Mouse (Mus musculus): ENCODE measurements at regions not wholly inside any gene's neighbourhood (a gene's known extent, or its start where the extent isn't known, plus 50 kb on each side); places are given as distances from the start of the nearest gene placed in this dataset.

- ATAC-seq (replicated peaks; ENCODE audit: low FRiP score, poor library complexity, severe bottlenecking) = no peak
Observed at GRCm38 (mm10) chr9:122614579-122615252, 132.4 kb upstream of the Topaz1 start.

- ATAC-seq (replicated peaks; ENCODE audit: low FRiP score, poor library complexity, severe bottlenecking) = no peak
Observed at GRCm38 (mm10) chr9:122615351-122615750, 131.8 kb upstream of the Topaz1 start.

- ATAC-seq (replicated peaks; ENCODE audit: low FRiP score, poor library complexity, severe bottlenecking) = no peak
Observed at GRCm38 (mm10) chr9:122617793-122618192, 129.4 kb upstream of the Topaz1 start.

DNA sequence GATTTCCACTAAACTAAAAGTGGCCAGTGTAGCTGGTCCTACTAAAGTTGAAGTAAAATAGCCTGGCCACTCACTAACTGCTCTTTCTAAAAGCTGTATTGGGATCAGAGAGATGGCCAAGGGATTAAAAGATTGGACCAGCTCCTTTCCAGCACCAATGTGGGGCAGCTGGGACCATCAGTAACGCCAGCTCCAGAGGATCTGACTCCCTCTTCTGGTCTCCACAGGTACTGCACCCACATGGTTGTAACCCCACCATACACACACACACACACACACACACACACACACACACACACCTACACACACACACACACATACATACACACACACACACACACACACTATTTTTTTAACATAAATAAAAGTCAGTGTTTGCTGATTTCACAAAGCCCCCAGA is 122.1 kb upstream of the Topaz1 start:
- ATAC-seq (replicated peaks; ENCODE audit: low FRiP score, poor library complexity, severe bottlenecking) = no peak

GRCm38 (mm10) chr9:122626346-122626745 is 120.8 kb upstream of the Topaz1 start:
- no peak for ATAC-seq (replicated peaks; ENCODE audit: low FRiP score, poor library complexity, severe bottlenecking)

DNA sequence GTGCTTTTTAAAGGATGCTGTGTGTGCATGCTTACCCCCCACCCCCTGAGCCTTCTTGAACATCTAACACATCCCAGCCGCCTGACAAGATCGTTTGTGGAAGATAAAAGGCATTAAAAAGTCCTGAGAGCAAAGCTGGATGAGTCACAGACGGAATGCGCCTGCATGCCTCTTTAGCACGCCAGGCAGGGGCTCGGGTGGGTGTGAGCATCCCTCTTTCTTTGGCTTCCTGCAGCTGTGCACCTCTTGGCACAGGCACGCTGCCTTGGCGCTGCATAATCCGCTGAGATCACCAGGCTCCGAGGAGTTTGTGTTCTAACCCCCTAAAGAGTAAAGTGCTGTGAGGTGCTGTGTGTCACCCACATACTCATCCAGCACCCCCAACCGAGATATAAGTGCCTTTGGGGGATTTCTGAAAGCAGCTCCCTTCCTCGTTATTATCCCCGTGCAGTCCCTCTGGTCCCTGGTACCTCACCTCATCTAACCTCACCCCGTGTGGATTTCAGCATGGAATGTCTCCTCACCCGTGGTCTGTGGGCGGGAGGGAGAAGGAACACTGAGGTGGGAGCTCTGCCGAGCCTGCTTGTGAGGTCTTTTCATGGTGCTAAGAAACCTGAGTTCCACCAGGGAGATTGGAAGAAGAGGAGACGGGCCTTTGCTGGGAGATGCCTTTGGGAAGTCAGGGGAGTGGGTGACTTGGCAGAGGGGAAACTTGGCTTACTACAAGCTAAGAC is 117.8 kb upstream of the Topaz1 start:
- no peak for ATAC-seq (replicated peaks; ENCODE audit: low FRiP score, poor library complexity, severe bottlenecking)

GRCm38 (mm10) chr9:122631793-122632192 is 115.4 kb upstream of the Topaz1 start:
- ATAC-seq (replicated peaks; ENCODE audit: low FRiP score, poor library complexity, severe bottlenecking) = no peak

- ATAC-seq (replicated peaks; ENCODE audit: low FRiP score, poor library complexity, severe bottlenecking) = no peak
Observed at GRCm38 (mm10) chr9:122633484-122633883, 113.7 kb upstream of the Topaz1 start.

GRCm38 (mm10) chr9:122635138-122635964 is 111.8 kb upstream of the Topaz1 start:
- ATAC-seq (replicated peaks; ENCODE audit: low FRiP score, poor library complexity, severe bottlenecking) = no peak

DNA sequence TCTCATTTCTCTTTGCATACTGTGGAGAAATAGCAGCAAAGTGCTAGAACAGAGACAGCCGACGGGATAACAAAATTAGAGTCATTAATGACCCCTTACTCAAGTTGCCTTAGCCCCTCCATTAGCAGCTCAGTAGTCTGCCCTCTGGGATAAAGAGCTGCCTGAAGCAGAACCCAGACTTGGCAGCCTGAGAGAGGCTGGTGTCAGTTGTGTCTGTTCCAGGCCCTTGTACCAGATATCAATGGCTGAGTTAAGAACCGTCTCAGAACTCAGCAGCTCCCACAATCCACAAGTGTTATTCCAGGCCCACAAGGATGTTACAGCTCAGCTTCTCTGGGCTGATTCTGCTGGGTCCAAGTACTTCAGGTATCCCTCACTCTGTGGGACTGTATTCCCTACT is 109.6 kb upstream of the Topaz1 start:
- no peak for ATAC-seq (replicated peaks; ENCODE audit: low FRiP score, poor library complexity, severe bottlenecking)

- no peak for ATAC-seq (replicated peaks; ENCODE audit: low FRiP score, poor library complexity, severe bottlenecking)
Observed at GRCm38 (mm10) chr9:122639239-122639638, 107.9 kb upstream of the Topaz1 start.

- no peak for ATAC-seq (replicated peaks; ENCODE audit: low FRiP score, poor library complexity, severe bottlenecking)
Observed at GRCm38 (mm10) chr9:122642913-122643312, 104.2 kb upstream of the Topaz1 start.

- no peak for ATAC-seq (replicated peaks; ENCODE audit: low FRiP score, poor library complexity, severe bottlenecking)
Observed at GRCm38 (mm10) chr9:122645569-122645968, 101.6 kb upstream of the Topaz1 start.

- no peak for ATAC-seq (replicated peaks; ENCODE audit: low FRiP score, poor library complexity, severe bottlenecking)
Observed at GRCm38 (mm10) chr9:122650862-122651261, 96.3 kb upstream of the Topaz1 start.

- no peak for ATAC-seq (replicated peaks; ENCODE audit: low FRiP score, poor library complexity, severe bottlenecking)
Observed at GRCm38 (mm10) chr9:122655583-122655982, 91.6 kb upstream of the Topaz1 start.

GRCm38 (mm10) chr9:122660050-122660449 is 87.1 kb upstream of the Topaz1 start:
- ATAC-seq (replicated peaks; ENCODE audit: low FRiP score, poor library complexity, severe bottlenecking) = no peak

DNA sequence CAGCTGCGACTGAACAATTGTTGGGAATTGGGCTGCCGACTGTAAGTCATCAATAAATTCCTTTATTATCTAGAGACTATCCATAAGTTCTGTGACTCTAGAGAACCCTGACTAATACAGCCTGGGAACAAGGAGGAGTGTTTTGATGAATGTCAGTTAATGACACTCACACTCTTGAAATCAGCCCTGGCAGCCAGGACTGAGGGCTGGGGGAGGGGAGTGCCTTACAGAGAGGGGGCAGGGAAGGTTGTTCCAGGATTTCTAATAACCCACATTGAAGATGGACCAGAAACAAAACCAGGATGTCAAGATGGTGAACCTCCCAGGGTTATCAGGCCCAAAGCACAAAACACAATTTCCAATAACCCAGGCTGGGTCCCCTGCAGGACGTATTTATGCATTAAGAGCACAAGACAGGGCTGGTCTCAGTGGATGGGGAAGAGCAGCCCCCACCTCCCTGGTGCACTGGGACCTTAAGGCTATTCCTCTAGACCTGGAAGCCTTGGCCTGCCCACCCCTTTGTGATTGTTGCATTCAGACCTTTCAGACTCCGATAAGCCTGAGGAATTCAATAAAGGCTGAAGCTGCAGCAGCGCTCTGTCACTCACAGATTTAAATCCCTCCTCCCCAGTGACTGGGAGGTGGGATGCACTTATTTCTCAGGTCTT is 80.0 kb upstream of the Topaz1 start:
- no peak for ATAC-seq (replicated peaks; ENCODE audit: low FRiP score, poor library complexity, severe bottlenecking)

- ATAC-seq (replicated peaks; ENCODE audit: low FRiP score, poor library complexity, severe bottlenecking) = no peak
Observed at GRCm38 (mm10) chr9:122667646-122667981, 79.5 kb upstream of the Topaz1 start.

DNA sequence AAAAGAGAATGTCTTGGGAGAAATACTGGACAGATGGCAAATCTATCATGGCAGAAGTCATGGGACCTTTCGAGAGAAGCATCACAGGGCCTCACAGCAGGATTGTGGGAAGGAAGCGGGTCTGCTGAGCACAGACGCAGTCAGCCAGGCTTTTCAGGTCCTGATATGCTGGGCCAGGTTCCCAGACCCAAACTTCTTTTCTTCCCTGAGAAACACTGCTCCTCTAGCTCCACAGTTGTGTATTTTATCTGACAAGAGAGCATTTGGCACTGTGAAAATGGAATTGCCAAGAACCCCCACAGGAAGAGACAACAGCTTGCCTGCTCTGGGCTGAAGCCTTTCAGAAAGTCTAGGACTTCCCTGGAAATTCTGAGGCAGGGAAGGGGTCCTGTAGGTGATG is 73.4 kb upstream of the Topaz1 start:
- no peak for ATAC-seq (replicated peaks; ENCODE audit: low FRiP score, poor library complexity, severe bottlenecking)

GRCm38 (mm10) chr9:122678001-122678696 is 69.0 kb upstream of the Topaz1 start:
- ATAC-seq (replicated peaks; ENCODE audit: low FRiP score, poor library complexity, severe bottlenecking) = no peak
